Mouse (Mus musculus): ENCODE results near the gene Gxylt1.
"Not testable (repeated sequence)": the region's sequence is repeated elsewhere in the genome, so short reads cannot be mapped to it uniquely, and the experiment has no call there.

Gxylt1 gene

DNA sequence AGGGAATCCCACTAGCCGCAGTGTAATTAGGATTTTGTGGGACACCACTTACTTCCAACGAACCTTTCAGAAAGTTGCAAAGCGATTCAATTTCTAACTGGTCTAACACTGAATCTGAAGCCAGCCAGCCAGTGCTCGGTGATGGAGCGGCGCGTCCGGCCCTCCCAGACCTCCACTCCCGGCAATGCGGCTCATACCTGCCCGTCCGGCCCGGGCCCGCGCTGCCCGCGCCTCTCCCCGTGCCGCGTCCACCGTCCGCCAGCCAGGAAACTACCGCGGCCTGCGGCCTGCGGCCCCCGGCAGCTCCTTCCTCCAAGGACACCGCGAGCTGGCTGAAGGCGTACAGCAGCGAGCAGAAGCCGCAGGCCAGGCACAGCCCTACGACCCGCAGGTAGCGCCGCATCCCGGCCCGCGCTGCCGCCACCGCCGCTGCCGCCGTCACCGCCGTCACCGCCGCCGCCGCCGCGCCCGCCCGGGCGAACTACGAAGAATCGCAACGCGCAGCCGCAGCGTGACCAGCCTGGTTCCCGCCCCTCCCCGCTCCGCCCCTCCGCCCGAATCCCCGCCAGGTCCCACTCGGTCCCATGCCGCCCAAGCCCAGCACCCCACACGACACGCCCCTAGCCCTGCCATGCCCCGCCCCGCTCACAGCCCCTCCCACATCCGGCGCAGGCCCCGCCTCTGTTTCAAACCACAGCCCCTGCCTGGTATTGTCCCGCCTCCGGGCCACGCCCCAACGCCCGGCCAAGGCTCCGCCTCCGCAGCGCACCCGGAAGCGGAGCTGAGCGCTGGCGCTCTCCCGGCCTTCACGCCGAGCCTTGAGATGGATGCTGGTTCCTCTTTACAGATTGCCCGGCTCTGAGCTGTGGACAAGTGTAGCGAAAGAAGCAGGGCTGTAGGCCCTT, at the start of gene Gxylt1:
TSS of gene Gxylt1 (minus strand) at position 501 of the 905 bp plus-strand sequence.
- DNase-seq (ENCODE audit: low spot score in 2 of 2) = peak; percentile 100

DNA sequence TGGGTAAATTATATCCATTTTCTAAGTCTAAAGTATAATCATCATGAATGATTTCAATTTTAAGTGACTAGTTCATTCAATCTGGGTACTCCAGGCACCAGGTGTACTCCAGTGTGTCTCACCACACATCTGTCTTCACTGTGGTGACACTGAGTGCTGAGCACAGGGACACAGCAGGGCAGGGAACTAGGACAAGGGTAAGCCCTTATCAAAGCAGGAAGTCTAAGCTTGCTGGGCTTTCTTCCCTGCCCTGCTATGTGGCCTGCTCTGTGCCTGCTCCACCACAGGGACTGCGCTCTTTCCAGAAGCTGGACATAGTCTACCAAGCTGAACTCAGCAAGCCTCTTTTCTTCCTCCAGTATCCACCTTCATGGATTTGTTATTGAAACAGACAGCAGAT, 43.8 kb upstream of the Gxylt1 start:
- DNase-seq (ENCODE audit: low spot score in 2 of 2) = no peak

GRCm38 (mm10) chr15:93310304-93310703, 35.3 kb upstream of the Gxylt1 start:
- DNase-seq (ENCODE audit: low spot score in 2 of 2) = not testable (repeated sequence)

DNA sequence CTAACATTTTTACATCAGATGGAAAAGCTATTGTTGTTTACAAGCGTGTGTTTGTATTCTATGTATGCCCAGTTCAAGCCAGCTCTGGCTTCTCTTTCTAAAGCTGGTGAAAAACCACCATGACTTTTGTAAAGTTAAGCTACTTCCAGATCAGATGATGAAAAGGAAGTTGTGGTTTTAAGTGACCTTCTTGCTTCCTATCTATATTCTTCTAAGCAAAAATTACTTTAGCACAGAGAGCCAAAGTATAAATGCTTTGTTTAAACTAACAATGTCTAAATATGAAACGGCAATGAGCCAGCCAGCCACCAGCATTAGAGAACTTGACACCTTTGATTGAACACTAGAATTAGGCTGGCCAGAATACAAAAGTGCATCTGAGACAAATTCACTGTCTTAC, 23.2 kb upstream of the Gxylt1 start:
- DNase-seq (ENCODE audit: low spot score in 2 of 2) = no peak

- DNase-seq (ENCODE audit: low spot score in 2 of 2) = no peak
Measured at GRCm38 (mm10) chr15:93294483-93294882, 19.5 kb upstream of the Gxylt1 start.

- no peak for DNase-seq (ENCODE audit: low spot score in 2 of 2)
Measured at GRCm38 (mm10) chr15:93288321-93288720, 13.3 kb upstream of the Gxylt1 start.

- DNase-seq (ENCODE audit: low spot score in 2 of 2) = no peak
Measured at GRCm38 (mm10) chr15:93287628-93288027, 12.6 kb upstream of the Gxylt1 start.

GRCm38 (mm10) chr15:93285244-93285643, 10.3 kb upstream of the Gxylt1 start:
- DNase-seq (ENCODE audit: low spot score in 2 of 2) = no peak

DNA sequence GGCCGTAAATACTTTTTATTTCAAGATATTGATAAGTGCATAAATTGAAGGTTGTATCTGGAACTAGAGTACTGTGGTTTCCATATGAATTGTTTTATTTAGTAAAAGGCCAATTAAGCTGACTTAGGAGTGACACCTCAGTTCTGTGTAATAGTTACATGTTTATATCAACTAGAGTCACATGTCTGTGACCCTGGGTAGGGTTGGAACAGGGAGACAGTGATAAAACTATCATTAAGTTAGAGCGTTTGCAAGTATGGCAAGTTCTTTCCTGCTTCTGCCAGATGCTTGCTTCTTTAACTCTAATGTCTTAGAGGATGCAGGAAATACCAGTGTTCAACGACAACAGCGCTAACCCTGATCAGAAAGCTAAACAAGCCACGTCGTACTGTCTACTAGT, 9.3 kb upstream of the Gxylt1 start:
- DNase-seq (ENCODE audit: low spot score in 2 of 2) = no peak

GRCm38 (mm10) chr15:93283349-93283748, 8.4 kb upstream of the Gxylt1 start:
- no peak for DNase-seq (ENCODE audit: low spot score in 2 of 2)

- no peak for DNase-seq (ENCODE audit: low spot score in 2 of 2)
Measured at GRCm38 (mm10) chr15:93276276-93276675, 1.3 kb upstream of the Gxylt1 start.

DNA sequence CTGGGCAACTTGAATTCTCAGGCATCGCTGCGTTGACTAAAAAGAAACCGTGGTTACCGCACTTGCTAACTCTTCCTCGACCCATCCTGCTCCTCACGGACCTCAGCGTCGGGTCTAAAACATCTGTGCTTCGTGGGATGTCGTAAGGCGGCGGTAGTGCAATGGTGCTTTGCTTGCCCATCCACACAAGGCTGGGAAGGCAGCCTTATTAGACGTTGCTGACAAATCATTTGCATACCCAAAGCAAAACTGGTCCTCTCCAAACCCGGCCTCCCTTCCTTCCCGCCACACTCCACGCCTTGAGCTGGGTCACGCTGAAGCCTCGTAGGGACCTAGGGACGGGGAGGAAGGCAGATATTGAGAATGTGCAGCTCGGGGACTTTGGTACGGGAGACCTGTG, 644 bp upstream of the Gxylt1 start:
- no peak for DNase-seq (ENCODE audit: low spot score in 2 of 2)

GRCm38 (mm10) chr15:93273788-93274678, 946 bp downstream of the Gxylt1 start:
- no peak for DNase-seq (ENCODE audit: low spot score in 2 of 2)

DNA sequence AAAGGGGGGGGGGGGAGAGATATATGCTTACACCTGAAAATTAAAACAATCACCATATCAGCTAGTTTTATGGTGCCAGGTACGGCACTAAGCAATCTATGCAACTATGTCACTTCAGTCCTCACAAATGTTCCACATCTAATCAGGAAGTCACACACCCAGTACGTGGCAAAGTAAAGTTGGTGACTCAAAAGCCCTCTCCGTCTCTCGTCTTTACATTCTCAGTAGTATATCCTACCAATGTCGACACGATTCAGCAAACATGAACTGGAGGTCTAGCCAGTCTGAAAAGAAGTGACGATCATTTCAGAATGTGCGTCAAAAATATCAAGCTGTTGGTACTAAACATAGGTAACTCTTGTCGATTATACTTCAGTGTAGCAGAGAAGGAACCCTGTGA, 2.0 kb downstream of the Gxylt1 start:
- DNase-seq (ENCODE audit: low spot score in 2 of 2) = no peak

DNA sequence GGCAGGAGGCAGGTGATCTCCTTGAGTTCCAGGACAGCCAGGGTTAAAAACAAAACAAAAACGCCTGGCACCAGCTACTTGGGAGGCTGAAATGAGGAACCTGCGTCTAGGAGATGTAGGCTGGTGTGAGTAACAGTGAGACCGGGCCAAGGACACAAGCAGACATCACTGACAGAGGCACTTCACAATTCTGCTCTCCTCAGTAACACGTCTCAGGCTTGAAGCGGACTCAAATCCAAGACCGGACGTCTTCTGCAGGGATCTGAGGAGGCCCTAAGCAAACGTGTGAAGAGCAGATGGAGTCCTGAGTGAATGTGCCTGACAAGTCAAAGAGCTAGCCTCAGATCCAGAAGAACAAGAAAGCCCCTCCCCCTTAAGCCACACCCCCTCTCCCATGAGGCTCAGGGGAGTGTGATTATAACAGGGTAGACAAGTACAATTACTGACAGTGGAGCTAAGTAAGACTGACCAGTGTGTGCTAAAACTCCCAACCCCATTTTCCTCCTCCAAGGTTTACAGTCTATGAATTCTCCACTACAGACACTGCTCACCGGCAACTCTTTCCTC, 4.6 kb downstream of the Gxylt1 start:
- no peak for DNase-seq (ENCODE audit: low spot score in 2 of 2)

- no peak for DNase-seq (ENCODE audit: low spot score in 2 of 2)
Measured at GRCm38 (mm10) chr15:93269572-93269971, 5.4 kb downstream of the Gxylt1 start.

GRCm38 (mm10) chr15:93268001-93268400, 7.0 kb downstream of the Gxylt1 start:
- no peak for DNase-seq (ENCODE audit: low spot score in 2 of 2)

DNA sequence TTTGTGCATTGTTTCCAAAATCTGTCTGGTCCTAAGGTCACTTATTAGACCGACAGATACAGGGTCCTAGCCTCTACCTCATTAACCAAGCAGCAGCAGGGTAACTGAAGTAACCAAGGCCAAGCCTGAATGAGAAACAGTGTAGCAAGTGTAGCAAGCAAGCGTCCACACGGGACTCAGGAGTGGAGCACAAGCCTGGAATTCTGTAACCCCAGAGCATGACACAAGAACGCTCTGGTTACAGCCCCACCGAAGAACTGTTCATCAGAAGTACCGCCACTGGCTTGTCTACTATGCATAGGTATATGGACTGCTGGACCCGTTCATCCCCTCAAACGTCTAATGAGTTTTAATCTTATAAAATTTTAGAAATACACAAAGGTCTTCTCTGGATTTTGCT, 7.5 kb downstream of the Gxylt1 start:
- DNase-seq (ENCODE audit: low spot score in 2 of 2) = no peak

GRCm38 (mm10) chr15:93266361-93266760, 8.6 kb downstream of the Gxylt1 start:
- DNase-seq (ENCODE audit: low spot score in 2 of 2) = no peak

GRCm38 (mm10) chr15:93265728-93266127, 9.3 kb downstream of the Gxylt1 start:
- DNase-seq (ENCODE audit: low spot score in 2 of 2) = no peak

GRCm38 (mm10) chr15:93265231-93265630, 9.7 kb downstream of the Gxylt1 start:
- no peak for DNase-seq (ENCODE audit: low spot score in 2 of 2)

GRCm38 (mm10) chr15:93264221-93264620, 10.8 kb downstream of the Gxylt1 start:
- DNase-seq (ENCODE audit: low spot score in 2 of 2) = no peak
